23 mouse cellular contexts compared by ENCODE assay signal in genomic region chr13:90370746-90371414, GRCm38 (mm10).
DNase-seq lines count a peak whose midpoint lies in the region; ATAC-seq lines count a peak whose summit lies in the region.
"Had no signal": no experiment of that assay in that cellular context is flagged by ENCODE, and none has a peak within 500 bp of the region (broad histone marks: within the 10 kb centered on the region; RNA-seq: fewer than 3 reads in every experiment).

No protein-coding gene starts in this region.

- H3K4me2 ChIP-seq in kidney, embryonic 14.5 days (replicated peaks; ENCODE audit: low read depth, low read length) = no peak overlapping the region
- no peak overlapping the region for H3K4me2 ChIP-seq in kidney, embryonic 16.5 days (replicated peaks; ENCODE audit: low read depth, low read length)
- H3K4me2 ChIP-seq: embryonic facial prominence, embryonic 12.5 days; forebrain, embryonic 13.5 days; forebrain, embryonic 15.5 days had no signal

- ATAC-seq in kidney, embryonic 14.5 days (ENCODE audit: low FRiP score, low TSS enrichment) = peak; percentile 81; the same call in 1 of the 2 replicates
- ATAC-seq in kidney, embryonic 16.5 days (ENCODE audit: low FRiP score, low TSS enrichment) = peak; percentile 82
- no peak for ATAC-seq in megakaryocyte, adult 5-6 weeks (ENCODE audit: poor library complexity, severe bottlenecking)
- ATAC-seq: activated CD4-positive, CD25-positive, alpha-beta regulatory T cell, adult 4 months; CD4-positive, CD25-positive, alpha-beta regulatory T cell, adult 4 months; forebrain, embryonic 13.5 days; forebrain, embryonic 15.5 days; Patski had no signal

- WGBS in kidney, embryonic 14.5 days = 66% methylated on average over 3 of the region's 3 CpGs
- 57% methylated on average over 3 of the region's 3 CpGs for WGBS in kidney, embryonic 16.5 days

- no peak overlapping the region for H3K4me3 ChIP-seq in kidney, embryonic 14.5 days (ENCODE audit: low read length)
- H3K4me3 ChIP-seq in kidney, embryonic 16.5 days (ENCODE audit: low read length) = no peak overlapping the region
- H3K4me3 ChIP-seq in megakaryocyte, embryonic 14.5 days (replicated peaks) = peak overlapping the region; percentile 14
- H3K4me3 ChIP-seq: embryonic facial prominence, embryonic 10.5 days; embryonic facial prominence, embryonic 12.5 days; forebrain, embryonic 13.5 days; forebrain, embryonic 15.5 days had no signal

- no peaks in the 10 kb centered on the region for H3K4me1 ChIP-seq in kidney, embryonic 14.5 days (ENCODE audit: control insufficient read depth, insufficient read depth, low read length)
- no peaks in the 10 kb centered on the region for H3K4me1 ChIP-seq in kidney, embryonic 16.5 days (ENCODE audit: insufficient read depth, low read length)
- no peaks in the 10 kb centered on the region for H3K4me1 ChIP-seq in megakaryocyte, embryonic 14.5 days
- H3K4me1 ChIP-seq: embryonic facial prominence, embryonic 12.5 days; forebrain, embryonic 13.5 days; forebrain, embryonic 15.5 days had no signal

- no peaks in the 10 kb centered on the region for H3K27me3 ChIP-seq in kidney, embryonic 14.5 days (ENCODE audit: control insufficient read depth, insufficient read depth, low read length)
- H3K27me3 ChIP-seq in kidney, embryonic 16.5 days (ENCODE audit: insufficient read depth, low read length) = no peaks in the 10 kb centered on the region
- H3K27me3 ChIP-seq in megakaryocyte, embryonic 14.5 days (replicated peaks) = no peaks in the 10 kb centered on the region
- H3K27me3 ChIP-seq: CH12.LX; embryonic facial prominence, embryonic 12.5 days; forebrain, embryonic 13.5 days; forebrain, embryonic 15.5 days; Patski had no signal

- peaks cover 8% of the 10 kb centered on the region for H3K9me3 ChIP-seq in kidney, embryonic 14.5 days (ENCODE audit: control insufficient read depth, low read length)
- 0 out of 2 replicates have a peak, but pooled peaks cover 4% of the 10 kb centered on the region for H3K9me3 ChIP-seq in kidney, embryonic 16.5 days (ENCODE audit: low read length)
- peaks cover 8% of the 10 kb centered on the region for H3K9me3 ChIP-seq in megakaryocyte, embryonic 14.5 days
- H3K9me3 ChIP-seq: embryonic facial prominence, embryonic 10.5 days; embryonic facial prominence, embryonic 12.5 days; forebrain, embryonic 15.5 days; G1E had no signal

- H3K36me3 ChIP-seq in kidney, embryonic 14.5 days (ENCODE audit: control insufficient read depth, insufficient read depth, low read length) = no peaks in the 10 kb centered on the region
- H3K36me3 ChIP-seq in kidney, embryonic 16.5 days (ENCODE audit: insufficient read depth, low read length) = 0 out of 2 replicates have a peak, but pooled peaks cover 4% of the 10 kb centered on the region
- no peaks in the 10 kb centered on the region for H3K36me3 ChIP-seq in megakaryocyte, embryonic 14.5 days (replicated peaks; ENCODE audit: low read length)
- H3K36me3 ChIP-seq: embryonic facial prominence, embryonic 10.5 days; embryonic facial prominence, embryonic 12.5 days; forebrain, embryonic 15.5 days; G1E had no signal

- no peak overlapping the region for H3K9ac ChIP-seq in kidney, embryonic 14.5 days (ENCODE audit: low read depth, low read length)
- no peak overlapping the region for H3K9ac ChIP-seq in kidney, embryonic 16.5 days (replicated peaks; ENCODE audit: low read length)
- H3K9ac ChIP-seq: embryonic facial prominence, embryonic 12.5 days; forebrain, embryonic 13.5 days; forebrain, embryonic 15.5 days had no signal

- peak; percentile 10 for DNase-seq in adrenal gland, adult 2 months
- no peak for DNase-seq in adrenal gland, postnatal 25 days
- DNase-seq in kidney, postnatal 36 days = no peak
- no peak for DNase-seq in kidney, postnatal 14 days
- DNase-seq: B cell, adult 2 months; cerebellum, adult 11-12 months; cerebellum, adult 2 months; cerebellum, adult 9-10 months; cerebellum, postnatal 10 days; cerebellum, postnatal 25 days had no signal

- H3K27ac ChIP-seq in kidney, embryonic 14.5 days (ENCODE audit: low read depth, low read length) = no peak overlapping the region
- H3K27ac ChIP-seq in kidney, embryonic 16.5 days (ENCODE audit: low read length) = no peak overlapping the region
- H3K27ac ChIP-seq: embryonic facial prominence, embryonic 10.5 days; embryonic facial prominence, embryonic 12.5 days; forebrain, embryonic 13.5 days; forebrain, embryonic 15.5 days had no signal
